Mouse (Mus musculus) cerebellum, adult 8-10 months (tissue): ENCODE measurements around the gene Bmpr1a.
"Not testable (repeated sequence)": the region's sequence is repeated elsewhere in the genome, so short reads cannot be mapped to it uniquely, and the experiment has no call there.

ENCODE experiments used
- DNase-seq: peaks from one replicate; pipeline ENCODE4 v3.0.0; 2022

Gene Bmpr1a

DNA sequence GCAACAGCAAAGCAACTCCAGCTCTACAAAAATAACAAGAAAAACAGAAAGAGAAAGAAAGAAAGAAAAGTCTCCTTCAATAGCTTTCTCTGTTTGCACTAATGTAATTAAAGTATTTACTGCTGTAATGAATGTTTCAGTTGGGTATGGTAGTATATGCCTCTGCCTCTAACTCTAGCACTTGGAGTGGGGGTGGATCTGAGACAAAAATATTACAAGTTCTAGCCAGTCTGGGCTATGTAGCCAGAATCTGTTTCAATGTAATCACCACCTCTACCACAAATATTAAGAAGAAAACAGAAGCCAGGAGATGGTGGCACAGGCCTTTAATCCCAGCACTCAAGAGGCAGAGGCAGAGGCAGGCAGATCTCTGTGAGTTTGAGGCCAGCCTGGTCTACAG is 54.7 kb downstream of the Bmpr1a start:
- DNase-seq = no peak

GRCm38 (mm10) chr14:34447659-34448058 is 55.5 kb downstream of the Bmpr1a start:
- no peak for DNase-seq

GRCm38 (mm10) chr14:34446624-34447023 is 56.5 kb downstream of the Bmpr1a start:
- DNase-seq = no peak

DNA sequence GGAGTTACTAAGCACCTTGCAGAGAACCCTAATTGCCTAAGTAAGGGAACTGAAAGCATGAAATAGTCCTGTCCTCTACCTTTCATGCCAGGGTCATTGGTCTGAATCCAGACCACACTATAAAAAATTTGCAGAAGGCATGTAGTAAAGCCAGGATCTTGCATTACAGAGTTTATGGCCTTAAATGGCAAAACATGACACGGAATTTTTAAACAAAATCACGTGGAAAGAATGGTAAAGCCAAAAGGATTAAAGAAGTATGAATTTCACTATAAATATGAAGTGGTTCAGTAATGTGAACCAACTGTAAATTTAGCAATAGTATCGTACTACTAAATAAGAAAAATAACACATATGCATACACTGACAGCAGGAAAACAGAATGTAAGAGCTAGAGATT is 57.8 kb downstream of the Bmpr1a start:
- DNase-seq = no peak

DNA sequence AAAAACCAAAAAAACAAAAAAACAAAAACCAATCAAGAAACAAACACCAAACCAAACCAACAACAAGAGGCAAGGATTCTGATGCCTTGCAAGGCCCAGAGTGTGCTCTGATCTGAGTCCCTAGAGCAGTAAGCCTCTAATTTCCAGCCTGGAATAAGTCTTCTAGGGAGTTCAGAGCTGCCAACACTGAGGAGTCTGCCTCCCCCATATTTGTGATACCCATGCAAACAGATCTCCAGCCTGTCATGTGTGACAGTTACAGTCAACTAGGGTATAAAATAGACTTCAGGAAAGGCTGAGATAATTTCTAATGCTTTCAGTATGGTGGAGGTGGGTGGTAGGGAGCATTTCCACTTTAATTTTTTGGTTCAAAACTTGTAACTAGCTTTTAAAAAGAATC is 58.2 kb downstream of the Bmpr1a start:
- DNase-seq = no peak

DNA sequence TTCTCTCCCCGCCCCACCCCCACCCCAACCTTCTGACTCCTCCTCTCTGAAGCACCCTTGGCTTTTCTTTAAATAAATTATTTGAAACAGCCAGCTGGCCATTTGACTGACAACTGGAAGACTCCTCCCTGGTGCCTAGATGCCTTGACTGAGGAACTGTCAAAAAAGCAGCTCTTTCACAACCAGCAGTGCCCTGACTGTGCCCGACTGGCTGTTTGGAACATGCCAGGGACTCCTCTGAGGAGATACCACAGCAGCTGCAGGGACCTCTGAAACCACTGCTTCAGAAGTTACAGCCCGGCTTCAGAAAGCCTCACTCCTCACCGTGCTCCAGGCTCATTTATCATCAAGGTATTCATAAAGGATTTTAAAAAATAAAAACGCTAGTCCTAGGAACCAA is 58.8 kb downstream of the Bmpr1a start:
- DNase-seq = no peak

- no peak for DNase-seq
These were observed 60.6 kb downstream of the Bmpr1a start for GRCm38 (mm10) chr14:34442531-34442930.

- DNase-seq = no peak
These were observed 62.5 kb downstream of the Bmpr1a start for GRCm38 (mm10) chr14:34440526-34441066.

DNA sequence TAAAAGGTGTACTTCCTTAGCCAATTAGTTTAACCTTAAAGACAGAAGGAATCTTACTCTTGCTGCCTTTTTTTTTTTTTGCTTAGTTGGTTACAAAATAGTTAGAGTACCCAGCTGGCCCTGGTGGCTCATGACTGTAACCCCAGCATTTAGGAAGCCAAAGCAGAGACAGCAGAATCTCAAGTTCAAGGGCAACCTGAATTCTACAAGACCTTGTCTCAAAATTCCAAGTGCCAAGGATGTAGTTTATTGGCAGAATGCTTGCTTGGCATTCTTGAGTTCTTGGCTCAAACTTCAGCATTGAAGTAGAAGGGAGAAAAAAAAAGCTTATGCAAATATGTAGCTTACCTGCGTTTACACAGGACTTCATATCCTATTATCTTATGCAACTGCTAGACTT is 74.1 kb downstream of the Bmpr1a start:
- DNase-seq = no peak

- DNase-seq = no peak
These were observed 74.9 kb downstream of the Bmpr1a start for GRCm38 (mm10) chr14:34428274-34428673.

GRCm38 (mm10) chr14:34421078-34421477 is 82.1 kb downstream of the Bmpr1a start:
- DNase-seq = no peak

GRCm38 (mm10) chr14:34417501-34417900 is 85.6 kb downstream of the Bmpr1a start:
- DNase-seq = no peak

GRCm38 (mm10) chr14:34416946-34417345 is 86.2 kb downstream of the Bmpr1a start:
- not testable (repeated sequence) for DNase-seq

DNA sequence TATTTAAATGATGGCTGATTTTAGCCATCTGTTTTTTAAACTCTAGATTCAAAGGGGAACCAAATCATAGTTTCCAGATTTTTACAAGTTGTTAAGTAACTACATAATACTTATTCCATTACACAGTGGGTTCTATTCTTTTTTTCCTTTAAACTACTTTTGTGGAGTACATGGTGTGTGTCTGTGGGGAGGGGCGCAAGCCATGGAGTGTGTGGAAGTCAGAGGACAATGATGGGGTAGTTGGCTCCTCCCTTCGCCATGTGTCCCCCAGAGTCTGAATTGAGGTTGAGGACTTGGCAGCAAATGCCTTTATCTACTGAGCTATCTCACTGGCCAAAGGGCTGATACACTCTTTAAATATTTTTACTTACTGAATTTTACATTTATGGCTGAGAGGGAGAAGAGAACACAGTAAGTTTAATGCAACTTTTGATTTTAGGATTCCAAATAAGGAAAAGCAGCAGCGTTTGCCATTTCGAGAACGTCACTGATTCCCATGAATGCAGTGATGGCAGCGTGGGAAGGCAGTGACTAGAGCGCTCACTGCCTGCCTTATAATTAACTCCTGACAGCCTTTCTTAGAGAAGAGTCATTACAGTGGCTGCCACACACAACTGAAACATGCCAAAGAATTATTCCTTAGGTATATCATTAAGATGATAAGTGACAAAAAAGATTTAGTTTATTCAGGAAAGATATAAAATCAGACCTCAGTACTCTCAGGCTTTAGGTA is 90.8 kb downstream of the Bmpr1a start:
- no peak for DNase-seq

DNA sequence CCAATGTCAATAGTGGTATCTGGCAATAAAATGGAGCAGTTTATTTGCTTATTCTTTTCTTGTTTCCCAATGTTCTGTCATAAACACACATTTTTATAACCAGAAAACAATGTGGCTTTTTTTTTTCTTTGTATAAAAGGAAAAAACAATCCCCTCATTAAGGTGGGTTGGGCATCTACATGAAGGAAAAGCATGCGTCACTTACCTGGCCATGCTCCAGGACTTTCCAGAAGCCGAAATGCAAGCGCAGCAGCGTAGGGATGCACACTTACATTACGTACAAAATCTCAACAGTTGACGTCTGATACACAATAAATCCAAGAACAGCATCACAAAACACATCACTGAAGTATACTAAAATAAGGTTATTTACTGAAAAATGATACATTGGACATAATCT is 92.4 kb downstream of the Bmpr1a start:
- no peak for DNase-seq

DNA sequence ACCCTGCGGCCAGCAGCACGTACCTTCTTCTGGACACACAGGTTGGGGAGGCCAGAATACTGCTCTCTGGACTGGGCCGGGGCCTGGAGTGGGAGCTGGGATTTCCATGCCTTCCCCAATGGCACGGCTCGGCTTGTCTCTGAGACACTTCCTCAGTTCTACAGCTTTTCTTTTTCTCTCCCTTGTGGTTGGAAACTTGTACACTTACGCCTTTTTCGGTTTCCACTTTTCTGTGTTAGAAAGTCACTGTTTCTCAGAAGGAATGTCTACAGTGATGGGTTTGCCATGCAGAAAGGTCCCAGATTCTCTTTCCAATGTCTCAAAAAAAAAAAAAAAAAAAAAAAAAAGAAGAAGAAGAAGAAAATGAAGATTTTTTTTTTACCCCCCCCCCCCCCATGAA is 99.7 kb downstream of the Bmpr1a start:
- DNase-seq = no peak

- no peak for DNase-seq
These were observed 100.3 kb downstream of the Bmpr1a start for GRCm38 (mm10) chr14:34402871-34403270.

DNA sequence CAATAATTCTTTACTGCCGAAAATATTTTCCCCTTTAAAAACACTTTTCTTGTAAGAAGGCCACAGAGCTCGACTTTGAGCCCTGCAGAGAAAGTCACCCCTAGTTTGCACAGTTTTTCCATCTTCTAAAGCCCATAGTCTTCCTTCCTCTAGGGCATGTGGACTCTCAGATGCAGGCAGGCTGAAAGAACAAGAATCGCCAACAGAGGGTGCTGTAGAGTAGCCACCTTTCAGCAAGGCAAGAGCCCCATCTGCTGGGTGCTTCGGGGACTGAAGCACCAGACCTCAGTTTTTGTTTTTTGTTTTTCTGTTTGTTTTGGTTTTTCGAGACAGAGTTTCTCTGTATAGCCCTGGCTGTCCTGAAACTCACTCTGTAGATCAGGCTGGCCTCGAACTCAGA is 102.0 kb downstream of the Bmpr1a start:
- peak; percentile 71 for DNase-seq

GRCm38 (mm10) chr14:34400021-34400420 is 103.1 kb downstream of the Bmpr1a start:
- no peak for DNase-seq

DNA sequence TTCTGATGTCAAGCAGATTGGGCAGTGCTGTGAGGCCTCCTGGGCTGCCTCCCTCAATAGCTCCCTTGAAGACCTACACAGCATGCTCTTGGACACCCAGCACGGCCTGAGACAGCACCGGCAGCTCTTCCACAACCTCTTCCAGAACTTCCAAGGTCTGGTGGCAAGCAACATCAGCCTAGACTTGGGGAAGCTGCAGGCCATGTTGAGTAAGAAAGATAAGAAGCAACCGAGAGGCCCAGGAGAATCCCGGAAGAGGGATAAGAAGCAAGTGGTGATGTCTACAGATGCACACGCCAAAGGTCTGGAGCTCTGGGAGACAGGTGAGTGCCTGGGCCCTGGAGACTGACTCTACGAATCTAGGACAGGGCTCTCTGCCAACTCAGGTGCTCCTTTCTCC is 103.8 kb downstream of the Bmpr1a start:
- no peak for DNase-seq

DNA sequence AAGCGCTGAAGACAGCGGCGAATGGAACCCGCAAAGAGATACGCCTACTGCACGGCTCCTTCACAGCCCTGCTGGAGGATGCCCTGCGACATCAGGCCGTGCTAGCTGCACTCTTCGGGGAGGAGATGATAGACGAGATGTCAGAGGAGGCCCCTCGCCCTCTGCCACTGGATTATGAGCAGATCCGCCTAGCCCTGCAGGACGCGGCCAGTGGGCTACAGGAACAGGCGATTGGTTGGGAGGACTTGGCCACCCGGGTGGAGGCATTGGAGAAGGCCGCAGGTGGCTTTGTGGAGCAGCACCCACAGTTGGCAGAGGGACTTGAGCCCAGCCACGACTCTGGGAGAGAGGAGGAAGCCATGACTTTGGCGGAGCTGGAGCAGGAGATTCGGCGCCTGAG is 104.2 kb downstream of the Bmpr1a start:
- no peak for DNase-seq

- DNase-seq = no peak
These were observed 105.3 kb downstream of the Bmpr1a start for GRCm38 (mm10) chr14:34397871-34398270.

DNA sequence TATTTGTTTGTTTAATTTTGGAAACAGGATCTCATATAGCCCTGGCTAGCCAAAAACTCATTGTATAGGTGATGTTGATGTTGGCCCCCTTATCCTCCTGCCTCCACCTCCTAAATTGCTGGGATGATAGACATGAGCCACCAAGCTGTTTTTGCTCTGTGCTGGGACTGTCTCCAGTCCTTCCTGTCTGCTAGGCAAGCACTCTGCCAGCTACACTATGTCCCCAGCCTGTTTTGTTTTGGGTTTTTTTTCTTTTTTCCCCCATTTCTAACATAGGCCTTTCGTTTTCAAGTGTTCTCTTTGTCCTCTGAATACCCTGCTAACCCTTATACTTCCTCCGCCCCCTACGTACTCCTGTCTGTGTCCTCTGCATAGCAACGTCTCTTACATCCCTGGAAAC is 109.8 kb downstream of the Bmpr1a start:
- no peak for DNase-seq

- DNase-seq = no peak
These were observed 120.0 kb downstream of the Bmpr1a start for GRCm38 (mm10) chr14:34382921-34383704.
